Mouse (Mus musculus) thymus, adult 2 months (tissue): Measurements from ENCODE around the gene Cnot1. TPM values are rescaled to one million over a fixed set of nuclear protein-coding genes. Genes with fewer than 3 reads are reported as not detected.

Experiments
- DNase-seq: peaks from one replicate; pipeline ENCODE4 v3.0.0; 2021
- H3K27ac ChIP-seq: fragments of 200-500 bp; 2 replicates; pipeline ENCODE4 v1.5.1; 2012; ENCODE audit warnings: low read length, control low read depth; ENCODE audit not compliant: control insufficient read depth, insufficient read depth
- H3K27me3 ChIP-seq: fragments of 200-500 bp; 2 replicates; pipeline ENCODE4 v1.6.1; 2012; ENCODE audit warnings: mild to moderate bottlenecking, low read length, moderate library complexity, mixed read lengths; ENCODE audit not compliant: control insufficient read depth, insufficient read depth
- H3K36me3 ChIP-seq: fragments of 200-500 bp; 2 replicates; pipeline ENCODE4 v1.6.1; 2012; ENCODE audit warnings: mild to moderate bottlenecking, low read length, moderate library complexity; ENCODE audit not compliant: control insufficient read depth, insufficient read depth
- H3K4me1 ChIP-seq: fragments of 200-500 bp; replicated peaks from 2 replicates; pipeline ENCODE4 v1.6.1; 2012; ENCODE audit warnings: low read length; ENCODE audit not compliant: control insufficient read depth, insufficient read depth
- H3K4me3 ChIP-seq: fragments of 200-500 bp; 2 replicates; pipeline ENCODE4 v1.5.1; 2012; ENCODE audit warnings: mild to moderate bottlenecking, low read length, control low read depth, moderate library complexity; ENCODE audit not compliant: control insufficient read depth, insufficient read depth
- CTCF ChIP-seq: fragments of 200-500 bp; IDR thresholded peaks from 2 replicates; pipeline ENCODE4 v1.5.1; 2012; ENCODE audit warnings: mild to moderate bottlenecking, control low read depth, low read length, moderate library complexity, borderline replicate concordance; ENCODE audit not compliant: control insufficient read depth, poor library complexity, insufficient read depth; ENCODE audit errors: extremely low read depth
- POLR2A ChIP-seq: fragments of 200-500 bp; IDR thresholded peaks from 2 replicates; pipeline ENCODE4 v1.6.1; 2012; ENCODE audit warnings: mild to moderate bottlenecking, low read length, control low read depth, moderate library complexity; ENCODE audit not compliant: control insufficient read depth, poor library complexity, insufficient read depth; ENCODE audit errors: extremely low read depth
- WGBS: fragments of 180-500 bp; shearing (Covaris S2); methylation state at CpG from one replicate; pipeline ENCODE4 v1.1.7; 2018; 5-methylcytosine and 5-hydroxymethylcytosine counted together
- polyA plus RNA-seq: library from polyadenylated mRNA; depleted of rRNA; stranded (reverse); fragments of >200 nt; gene quantifications from 2 replicates; pipeline ENCODE4 v1.2.3, GENCODE M21; 2012; rRNA removed

Gene Cnot1
- polyA plus RNA-seq, 1 experiment = 229 TPM

GRCm38 (mm10) chr8:95677591-95678023 lies 129.7 kb downstream of the Cnot1 start:
- Histone ChIP-seq H3K4me3 (peak overlapping the region; percentile 44), H3K36me3 (no peaks in the 10 kb centered on the region), H3K27me3 (peaks cover 7% of the 10 kb centered on the region; the same call in 1 of the 2 replicates), H3K4me1 (peaks cover 10% of the 10 kb centered on the region), H3K27ac (no peak overlapping the region)
- TF ChIP-seq POLR2A (no peak), CTCF (no peak)
- 2% methylated on average over 41 of the region's 48 CpGs for WGBS
- peak; percentile 18 for DNase-seq

DNA sequence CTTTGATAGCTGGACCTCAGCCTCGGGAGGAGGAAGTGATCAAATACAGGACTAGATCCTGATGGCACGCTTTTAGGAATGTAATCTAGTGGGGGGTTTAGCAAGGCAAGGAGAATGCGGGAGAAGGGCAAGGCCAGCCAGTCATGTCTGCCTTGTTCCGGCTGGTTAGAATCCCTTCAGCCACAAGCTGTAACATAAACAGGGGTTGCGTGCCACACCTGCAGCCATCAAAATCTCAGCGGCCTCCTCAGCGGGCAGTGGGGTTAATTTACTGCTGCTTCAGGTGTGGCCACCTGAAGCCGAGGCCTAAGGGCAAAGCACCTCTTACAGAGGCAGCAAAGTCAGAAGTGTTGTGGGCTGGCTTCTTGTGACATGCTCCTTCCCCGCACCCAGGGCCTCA lies 130.6 kb downstream of the Cnot1 start, which contains the start of gene Ndrg4:
TSS of gene Ndrg4 (plus strand) at position 350 of the 400 bp plus-strand sequence.
- H3K4me1 ChIP-seq = peaks cover 10% of the 10 kb centered on the region
- 71% methylated on average over 9 of the region's 9 CpGs for WGBS
- peaks cover 7% of the 10 kb centered on the region; the same call in 1 of the 2 replicates for H3K27me3 ChIP-seq
- no peak within 1 kb of the TSS for H3K27ac ChIP-seq
- H3K4me3 ChIP-seq = peak within 1 kb of the TSS; percentile 44
- TF ChIP-seq CTCF (no peak), POLR2A (no peak)
- DNase-seq = no peak
- no peaks in the 10 kb centered on the region for H3K36me3 ChIP-seq

GRCm38 (mm10) chr8:95672811-95673210 lies 134.5 kb downstream of the Cnot1 start:
- 44% methylated on average over 5 of the region's 5 CpGs for WGBS
- TF ChIP-seq CTCF (no peak), POLR2A (no peak)
- H3K36me3 ChIP-seq = no peaks in the 10 kb centered on the region
- no peak for DNase-seq
- H3K4me1 ChIP-seq = no peaks in the 10 kb centered on the region
- H3K4me3 ChIP-seq = no peak overlapping the region
- no peaks in the 10 kb centered on the region; the same call in 1 of the 2 replicates for H3K27me3 ChIP-seq
- H3K27ac ChIP-seq = no peak overlapping the region

GRCm38 (mm10) chr8:95671861-95672260 lies 135.4 kb downstream of the Cnot1 start:
- Histone ChIP-seq H3K36me3 (no peaks in the 10 kb centered on the region), H3K4me1 (no peaks in the 10 kb centered on the region), H3K27me3 (no peaks in the 10 kb centered on the region; the same call in 1 of the 2 replicates), H3K4me3 (no peak overlapping the region), H3K27ac (no peak overlapping the region)
- TF ChIP-seq POLR2A = no peak
- TF ChIP-seq CTCF = no peak
- WGBS = 84% methylated on average over 6 of the region's 6 CpGs
- no peak for DNase-seq

GRCm38 (mm10) chr8:95669967-95670366 lies 137.3 kb downstream of the Cnot1 start:
- no peak for DNase-seq
- Histone ChIP-seq H3K27me3 (no peaks in the 10 kb centered on the region), H3K4me1 (no peaks in the 10 kb centered on the region), H3K36me3 (no peaks in the 10 kb centered on the region), H3K4me3 (no peak overlapping the region), H3K27ac (no peak overlapping the region)
- 87% methylated on average over 2 of the region's 2 CpGs for WGBS
- TF ChIP-seq POLR2A = no peak
- no peak for TF ChIP-seq CTCF

Other genes starting within 250 kb of the Cnot1 start
- 0.07 TPM in 1 of 2 replicates, not detected in the other for gene Prss54, start 231.1 kb downstream of the Cnot1 start, polyA plus RNA-seq
- gene Gins3, start 174.0 kb downstream of the Cnot1 start, polyA plus RNA-seq = 7.2 and 9.3 TPM in 2 replicates
- gene Ndrg4, start 130.5 kb downstream of the Cnot1 start, polyA plus RNA-seq = 7.4 and 28.3 TPM in 2 replicates
- gene Setd6, start 91.6 kb downstream of the Cnot1 start, polyA plus RNA-seq = 12.5 and 13.5 TPM in 2 replicates
- 30.9 and 43.4 TPM in 2 replicates for gene Sap18b, start 17.9 kb upstream of the Cnot1 start, polyA plus RNA-seq
- gene Slc38a7, start 46.1 kb upstream of the Cnot1 start, polyA plus RNA-seq = 21.9 and 26.8 TPM in 2 replicates
- 87.6 and 97.7 TPM in 2 replicates for gene Got2, start 81.1 kb upstream of the Cnot1 start, polyA plus RNA-seq